Mouse (Mus musculus): ENCODE measurements at regions not wholly inside any gene's neighbourhood (a gene's known extent, or its start where the extent isn't known, plus 50 kb on each side); places are given as distances from the start of the nearest gene placed in this dataset.
A peak's percentile ranks its signal among the peaks of the same experiment; 100 is the strongest.

DNA sequence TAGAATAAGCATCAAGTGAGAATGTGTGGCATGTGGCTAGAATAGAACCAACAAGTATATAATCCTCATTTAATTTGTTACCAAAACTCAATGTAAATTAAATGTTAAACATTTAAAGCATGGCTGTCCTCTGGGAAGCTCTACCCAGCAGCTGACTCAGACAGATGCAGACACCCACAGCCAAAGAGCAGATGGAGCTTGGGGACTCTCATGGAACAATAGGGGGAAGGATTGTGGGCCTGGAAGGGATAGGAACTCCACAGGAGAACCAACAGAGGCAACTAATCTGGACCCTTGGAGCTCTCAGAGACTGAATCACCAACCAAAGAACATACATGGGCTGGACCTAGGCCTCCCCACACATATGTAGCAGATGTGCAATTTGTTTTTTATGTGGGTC is 295.1 kb upstream of the Nmur2 start:
- no peak overlapping the region for H3K4me2 ChIP-seq
- H3K4me3 ChIP-seq (ENCODE audit: low read depth, low read length), result no peak overlapping the region
- H3K27ac ChIP-seq (ENCODE audit: low read depth), result no peak overlapping the region
- no peak for DNase-seq
- no peak for TF ChIP-seq CTCF (IDR thresholded peaks at IDR 0.05; ENCODE audit: low read depth)
- ATAC-seq (ENCODE audit: insufficient read depth), result no peak
- no peaks in the 10 kb centered on the region for H3K9me3 ChIP-seq (ENCODE audit: low read depth, low read length)
- H3K36me3 ChIP-seq (ENCODE audit: insufficient read depth), result no peaks in the 10 kb centered on the region
- H3K9ac ChIP-seq, result no peak overlapping the region
- H3K27me3 ChIP-seq (ENCODE audit: insufficient read depth, low read length), result no peaks in the 10 kb centered on the region
- no peaks in the 10 kb centered on the region for H3K4me1 ChIP-seq (ENCODE audit: insufficient read depth)

DNA sequence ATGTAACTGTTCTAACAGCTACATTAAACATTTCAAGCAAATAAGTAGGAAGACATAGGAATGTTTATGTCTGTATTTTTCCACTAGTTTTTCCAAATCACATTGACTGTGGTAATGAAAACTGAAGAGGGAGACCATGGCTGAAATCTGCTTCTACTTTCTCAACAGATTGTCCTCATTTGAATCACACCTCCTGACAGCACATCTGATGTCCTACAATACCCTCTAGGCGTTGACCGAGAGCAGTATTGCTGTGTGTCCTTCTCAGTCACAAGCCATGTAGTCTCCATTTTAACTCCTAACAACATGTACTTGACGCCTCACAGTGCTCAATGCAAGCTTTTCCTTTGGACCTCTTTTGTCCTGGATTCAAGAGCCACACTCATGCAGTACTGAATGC is 279.5 kb upstream of the Nmur2 start:
- Histone ChIP-seq H3K4me2 (no peak overlapping the region), H3K4me3 (ENCODE audit: low read depth, low read length) (no peak overlapping the region), H3K27me3 (ENCODE audit: insufficient read depth, low read length) (no peaks in the 10 kb centered on the region), H3K9ac (no peak overlapping the region), H3K36me3 (ENCODE audit: insufficient read depth) (no peaks in the 10 kb centered on the region), H3K4me1 (ENCODE audit: insufficient read depth) (no peaks in the 10 kb centered on the region), H3K9me3 (ENCODE audit: low read depth, low read length) (no peaks in the 10 kb centered on the region), H3K27ac (ENCODE audit: low read depth) (no peak overlapping the region)
- WGBS, result 69% methylated on average over 3 of the region's 3 CpGs
- DNase-seq (peak; percentile 26), ATAC-seq (ENCODE audit: insufficient read depth) (no peak)
- TF ChIP-seq CTCF (IDR thresholded peaks at IDR 0.05; ENCODE audit: low read depth), result no peak

DNA sequence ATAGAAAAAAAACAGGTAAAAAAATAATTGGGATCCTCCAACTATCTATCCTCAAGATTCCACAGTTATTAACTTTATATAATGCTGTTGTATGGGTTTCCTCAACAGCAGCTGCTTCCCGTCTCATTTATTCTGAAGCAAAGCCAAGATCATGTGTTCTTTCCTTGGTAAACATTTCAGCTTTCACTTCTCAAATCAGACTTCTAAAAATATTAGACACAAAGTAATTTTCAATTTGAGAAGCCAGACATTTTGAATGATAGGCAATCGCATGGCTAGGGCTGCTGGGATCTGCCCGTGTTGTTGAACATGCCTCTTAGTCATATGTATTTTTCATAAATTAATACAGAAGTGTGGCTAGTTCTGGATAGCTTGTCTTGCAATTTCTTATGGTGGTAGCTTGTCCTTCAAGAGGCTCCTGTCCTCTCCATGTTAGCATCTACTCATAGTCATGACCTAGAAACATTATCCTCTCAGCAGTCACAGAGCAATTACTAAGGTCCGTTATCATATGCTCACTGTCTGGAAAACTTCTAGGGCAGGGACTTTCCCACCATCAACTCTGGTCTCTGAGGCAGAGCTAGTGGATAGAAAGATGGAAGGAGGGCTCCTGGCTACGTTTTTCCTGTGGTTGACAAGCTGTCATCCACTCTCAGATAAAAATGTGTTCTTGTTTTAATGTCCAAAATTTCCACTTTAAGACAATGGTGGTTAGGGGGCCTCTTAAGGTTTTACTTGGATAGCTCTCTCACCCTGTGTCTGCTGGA is 274.6 kb upstream of the Nmur2 start:
- DNase-seq (peak; percentile 83), ATAC-seq (ENCODE audit: insufficient read depth) (peak; percentile 80)
- H3K9ac ChIP-seq, result no peak overlapping the region
- H3K4me3 ChIP-seq (ENCODE audit: low read depth, low read length), result no peak overlapping the region
- 46% methylated on average over 5 of the region's 5 CpGs for WGBS
- no peak for TF ChIP-seq CTCF (IDR thresholded peaks at IDR 0.05; ENCODE audit: low read depth)
- H3K4me1 ChIP-seq (ENCODE audit: insufficient read depth), result no peaks in the 10 kb centered on the region
- no peak overlapping the region for H3K4me2 ChIP-seq
- H3K27me3 ChIP-seq (ENCODE audit: insufficient read depth, low read length), result no peaks in the 10 kb centered on the region
- H3K27ac ChIP-seq (ENCODE audit: low read depth), result no peak overlapping the region
- no peaks in the 10 kb centered on the region for H3K9me3 ChIP-seq (ENCODE audit: low read depth, low read length)
- no peaks in the 10 kb centered on the region for H3K36me3 ChIP-seq (ENCODE audit: insufficient read depth)

DNA sequence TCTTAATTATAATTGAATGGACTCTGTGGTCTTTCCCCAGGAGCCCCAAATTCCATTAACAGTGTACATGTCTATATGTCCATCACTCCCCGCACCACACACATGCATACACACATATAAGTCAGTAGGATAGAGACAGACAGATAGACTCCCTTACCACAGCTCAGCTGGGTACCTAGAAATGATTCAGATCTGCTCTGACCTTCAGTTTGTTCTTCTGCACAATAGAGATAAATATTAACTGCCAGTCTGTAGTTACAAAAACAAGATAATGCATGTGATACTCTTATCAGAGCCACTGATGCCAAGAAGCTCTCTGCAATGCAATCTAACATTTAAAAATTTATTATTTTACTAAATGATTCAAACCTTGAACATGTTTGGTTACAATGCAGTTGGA is 268.7 kb upstream of the Nmur2 start:
- no peaks in the 10 kb centered on the region for H3K27me3 ChIP-seq (ENCODE audit: insufficient read depth, low read length)
- H3K4me2 ChIP-seq, result no peak overlapping the region
- no peak for TF ChIP-seq CTCF (IDR thresholded peaks at IDR 0.05; ENCODE audit: low read depth)
- DNase-seq (no peak), ATAC-seq (ENCODE audit: insufficient read depth) (no peak)
- no peak overlapping the region for H3K27ac ChIP-seq (ENCODE audit: low read depth)
- H3K9ac ChIP-seq, result no peak overlapping the region
- WGBS, result 86% methylated on average over 1 of the region's 1 CpGs
- no peaks in the 10 kb centered on the region for H3K4me1 ChIP-seq (ENCODE audit: insufficient read depth)
- H3K4me3 ChIP-seq (ENCODE audit: low read depth, low read length), result no peak overlapping the region
- H3K9me3 ChIP-seq (ENCODE audit: low read depth, low read length), result no peaks in the 10 kb centered on the region
- H3K36me3 ChIP-seq (ENCODE audit: insufficient read depth), result no peaks in the 10 kb centered on the region

DNA sequence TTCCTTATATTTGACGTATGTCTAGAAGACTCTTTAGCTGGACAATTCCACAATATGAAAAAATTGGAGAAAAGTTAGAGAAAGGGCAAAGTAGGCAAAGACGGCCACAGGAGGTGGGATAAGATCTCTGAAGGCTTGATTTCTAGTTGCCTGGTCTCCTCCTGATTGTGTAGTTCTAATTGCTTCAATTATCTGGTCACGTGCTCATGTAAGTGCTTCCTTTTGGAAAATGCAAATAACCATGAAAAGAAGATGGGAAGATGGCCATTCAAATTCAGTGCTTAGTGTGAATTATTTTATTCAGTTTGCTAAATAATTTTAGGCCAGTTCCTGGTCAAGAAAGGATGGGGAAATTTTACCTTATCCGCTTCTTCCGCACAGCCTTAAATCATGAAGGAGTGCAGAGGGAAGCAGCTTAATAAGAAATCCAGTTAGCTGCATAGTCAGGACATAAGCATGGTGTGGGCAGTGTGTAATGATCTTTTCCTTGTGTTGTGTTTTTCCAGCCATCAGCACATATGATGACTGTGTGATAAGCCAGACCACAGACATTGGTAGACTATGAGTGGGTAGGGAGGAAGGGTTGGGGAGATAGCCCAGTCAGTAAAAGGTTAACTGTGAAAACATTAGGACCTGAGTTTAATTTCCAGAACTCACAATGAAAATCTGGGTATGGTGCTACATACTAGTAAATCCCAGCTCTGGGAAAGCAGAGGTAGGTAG is 267.7 kb upstream of the Nmur2 start:
- Histone ChIP-seq H3K27ac (ENCODE audit: low read depth) (no peak overlapping the region), H3K4me2 (no peak overlapping the region), H3K9ac (no peak overlapping the region), H3K27me3 (ENCODE audit: insufficient read depth, low read length) (no peaks in the 10 kb centered on the region), H3K4me1 (ENCODE audit: insufficient read depth) (no peaks in the 10 kb centered on the region), H3K9me3 (ENCODE audit: low read depth, low read length) (no peaks in the 10 kb centered on the region), H3K36me3 (ENCODE audit: insufficient read depth) (no peaks in the 10 kb centered on the region), H3K4me3 (ENCODE audit: low read depth, low read length) (no peak overlapping the region)
- no peak for TF ChIP-seq CTCF (IDR thresholded peaks at IDR 0.05; ENCODE audit: low read depth)
- ATAC-seq (ENCODE audit: insufficient read depth) (no peak), DNase-seq (no peak)
- 83% methylated on average over 5 of the region's 5 CpGs for WGBS

DNA sequence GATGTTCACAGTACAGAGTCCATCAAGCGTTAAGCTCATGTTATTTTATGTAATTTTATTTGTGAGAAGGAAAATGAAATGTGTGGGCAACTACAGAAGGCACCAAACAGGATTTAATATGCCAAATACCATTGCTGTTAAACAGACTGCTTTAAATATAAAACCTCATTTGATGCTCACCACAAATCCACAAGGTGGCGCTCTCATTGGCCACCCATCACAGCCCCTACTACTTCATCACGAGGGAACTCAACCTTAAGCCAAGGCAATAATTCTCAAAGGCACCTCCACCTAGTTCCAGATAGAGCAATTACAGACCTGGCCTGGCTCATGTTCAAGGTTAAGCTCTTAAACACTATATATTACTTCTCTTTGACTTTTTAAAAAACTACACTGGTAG is 266.2 kb upstream of the Nmur2 start:
- no peaks in the 10 kb centered on the region for H3K36me3 ChIP-seq (ENCODE audit: insufficient read depth)
- H3K27me3 ChIP-seq (ENCODE audit: insufficient read depth, low read length), result no peaks in the 10 kb centered on the region
- no peak overlapping the region for H3K9ac ChIP-seq
- no peaks in the 10 kb centered on the region for H3K4me1 ChIP-seq (ENCODE audit: insufficient read depth)
- peak; percentile 43 for TF ChIP-seq CTCF (IDR thresholded peaks at IDR 0.05; ENCODE audit: low read depth)
- ATAC-seq (ENCODE audit: insufficient read depth) (no peak), DNase-seq (peak; percentile 24)
- H3K27ac ChIP-seq (ENCODE audit: low read depth), result no peak overlapping the region
- 27% methylated on average over 3 of the region's 3 CpGs for WGBS
- H3K4me3 ChIP-seq (ENCODE audit: low read depth, low read length), result no peak overlapping the region
- H3K4me2 ChIP-seq, result no peak overlapping the region
- H3K9me3 ChIP-seq (ENCODE audit: low read depth, low read length), result no peaks in the 10 kb centered on the region

DNA sequence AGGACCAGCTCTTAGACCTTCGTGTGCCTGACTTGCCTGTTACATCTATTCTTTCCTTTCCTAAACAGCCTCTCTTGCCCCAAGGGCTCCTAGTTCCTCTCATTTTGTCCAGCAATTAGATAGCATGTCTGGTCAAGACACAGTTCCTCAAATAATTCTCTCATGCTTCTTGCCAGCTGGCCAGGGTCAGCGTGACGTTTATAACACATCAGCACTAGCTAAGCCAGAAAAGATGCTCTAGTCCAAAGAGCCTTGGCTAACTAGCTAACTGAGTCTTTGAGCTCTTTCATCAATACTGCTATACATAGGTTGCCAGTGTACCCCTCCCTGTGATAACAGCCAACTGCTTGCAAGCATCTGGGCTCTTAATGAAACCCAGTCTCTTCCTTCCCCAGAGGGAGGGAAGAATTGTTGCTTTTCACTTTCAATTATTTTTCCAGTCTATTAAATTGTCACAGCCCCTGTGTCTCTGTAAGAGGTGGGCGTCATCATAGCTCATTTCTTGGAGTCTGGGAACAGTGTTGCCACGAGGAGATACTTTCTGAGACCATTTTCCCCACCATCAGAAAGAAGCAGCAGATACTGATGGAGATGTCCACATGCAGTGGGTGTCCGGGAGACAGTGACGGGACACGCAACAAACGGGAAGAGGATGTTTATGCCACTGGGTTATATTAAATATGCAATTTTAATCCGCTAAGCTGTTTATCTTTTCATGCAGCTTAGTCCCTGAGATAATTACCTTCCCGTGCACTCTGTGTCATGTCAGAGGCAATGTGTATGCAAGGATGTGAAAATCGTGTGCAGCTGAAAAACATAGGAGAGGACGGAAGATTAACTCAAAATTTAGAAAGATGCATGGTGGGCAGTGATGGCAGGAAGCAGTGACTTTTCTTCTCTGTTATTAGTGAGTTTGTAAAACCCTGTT is 250.1 kb upstream of the Nmur2 start:
- no peak for TF ChIP-seq CTCF (IDR thresholded peaks at IDR 0.05; ENCODE audit: low read depth)
- H3K36me3 ChIP-seq (ENCODE audit: insufficient read depth), result no peaks in the 10 kb centered on the region
- WGBS, result 52% methylated on average over 13 of the region's 13 CpGs
- no peaks in the 10 kb centered on the region for H3K4me1 ChIP-seq (ENCODE audit: insufficient read depth)
- no peak overlapping the region for H3K27ac ChIP-seq (ENCODE audit: low read depth)
- ATAC-seq (ENCODE audit: insufficient read depth) (no peak), DNase-seq (no peak)
- H3K4me2 ChIP-seq, result no peak overlapping the region
- no peaks in the 10 kb centered on the region for H3K27me3 ChIP-seq (ENCODE audit: insufficient read depth, low read length)
- no peaks in the 10 kb centered on the region for H3K9me3 ChIP-seq (ENCODE audit: low read depth, low read length)
- no peak overlapping the region for H3K4me3 ChIP-seq (ENCODE audit: low read depth, low read length)
- no peak overlapping the region for H3K9ac ChIP-seq
